Comparison of ENCODE assay signal across 15 mouse cellular contexts in the genomic region with DNA sequence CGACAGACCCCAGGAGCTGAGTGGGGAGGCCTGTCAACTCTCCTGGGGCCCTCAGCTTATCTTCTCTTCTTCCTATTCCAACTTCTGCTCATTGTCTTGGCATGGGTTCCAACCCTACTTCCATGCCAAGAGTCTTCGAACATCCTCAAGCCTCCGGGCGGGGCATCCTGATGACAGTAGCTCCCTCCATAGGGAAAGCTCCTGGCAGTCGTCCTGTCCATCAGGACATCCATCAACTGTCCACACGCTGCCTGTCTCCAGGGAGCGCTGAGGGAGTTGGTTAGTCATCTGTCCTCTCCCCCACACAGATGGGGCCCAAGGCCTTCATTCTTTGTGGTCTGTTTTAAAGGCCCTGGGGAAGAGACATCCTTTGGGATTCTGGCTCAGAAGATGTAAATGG. TPM values are rescaled to one million over a fixed set of nuclear protein-coding genes. Genes with fewer than 3 reads are reported as not detected.
A peak's percentile ranks its signal among the peaks of the same experiment; 100 is the strongest.
DNase-seq lines count a peak whose midpoint lies in the region; ATAC-seq and TF ChIP-seq lines count a peak whose summit lies in the region.
"Had no signal": no experiment of that assay in that cellular context is flagged by ENCODE, and none has a peak within 500 bp of the region (broad histone marks: within the 10 kb centered on the region; RNA-seq: fewer than 3 reads in every experiment).

No protein-coding gene starts in this region.

- 68% methylated on average over 7 of the region's 7 CpGs for WGBS in liver, postnatal 0 days (ENCODE audit: insufficient replicate concordance)
- 88% methylated on average over 7 of the region's 7 CpGs for WGBS in forebrain, embryonic 15.5 days

- H3K9ac ChIP-seq in liver, postnatal 0 days (replicated peaks), result no peak overlapping the region
- no peak overlapping the region for H3K9ac ChIP-seq in forebrain, embryonic 15.5 days (replicated peaks)

- TF ChIP-seq EP300 in liver, postnatal 0 days (IDR thresholded peaks at IDR 0.05; ENCODE audit: low read depth), result no peak

- no peak for TF ChIP-seq CTCF in gastrocnemius, adult 2 months (IDR thresholded peaks at IDR 0.05)
- TF ChIP-seq CTCF in liver, postnatal 0 days (IDR thresholded peaks at IDR 0.05; ENCODE audit: low read depth), result no peak

- DNase-seq in gastrocnemius, adult 2 months, result no peak
- DNase-seq in gastrocnemius, adult 18-20 months (ENCODE audit: low spot score), result no peak
- peak; percentile 95 for DNase-seq in 3T3-L1 (ENCODE audit: low read depth, low spot score)
- no peak for DNase-seq in liver, postnatal 0 days
- DNase-seq in natural killer cell, adult 2 months (ENCODE audit: low spot score in 2 of 2), result no peak
- DNase-seq: retina, postnatal 1 day had no signal

- no peaks in the 10 kb centered on the region for H3K9me3 ChIP-seq in liver, postnatal 0 days (ENCODE audit: low read length)
- H3K9me3 ChIP-seq in forebrain, embryonic 15.5 days, result no peaks in the 10 kb centered on the region

- peaks cover 8% of the 10 kb centered on the region for H3K36me3 ChIP-seq in liver, postnatal 0 days (replicated peaks; ENCODE audit: insufficient read depth, low read length)
- H3K36me3 ChIP-seq in forebrain, embryonic 15.5 days, result peaks cover 19% of the 10 kb centered on the region

- peak overlapping the region; percentile 28; the same call in 1 of the 2 replicates for H3K27ac ChIP-seq in gastrocnemius, adult 2 months
- H3K27ac ChIP-seq in brown adipose tissue, adult 24 weeks (replicated peaks; ENCODE audit: low read depth, low read length), result peak overlapping the region; percentile 18; the same call in 1 of the 2 replicates
- H3K27ac ChIP-seq in liver, postnatal 0 days (ENCODE audit: low read depth), result peak overlapping the region; percentile 12; the same call in 1 of the 2 replicates
- H3K27ac ChIP-seq in forebrain, embryonic 15.5 days (replicated peaks), result no peak overlapping the region

- no peak overlapping the region for H3K4me3 ChIP-seq in gastrocnemius, adult 2 months
- H3K4me3 ChIP-seq in brown adipose tissue, adult 24 weeks (ENCODE audit: insufficient read depth, low read depth, low read length), result no peak overlapping the region
- no peak overlapping the region for H3K4me3 ChIP-seq in liver, postnatal 0 days (ENCODE audit: low read depth, low read length)
- no peak overlapping the region for H3K4me3 ChIP-seq in forebrain, embryonic 15.5 days
- H3K4me3 ChIP-seq: erythroblast, embryonic 14.5 days had no signal

- no peak overlapping the region for H3K4me2 ChIP-seq in liver, postnatal 0 days (ENCODE audit: low read depth, low read length)
- H3K4me2 ChIP-seq in forebrain, embryonic 15.5 days (replicated peaks), result no peak overlapping the region

- ATAC-seq in liver, postnatal 0 days, result no peak
- ATAC-seq in granulocyte monocyte progenitor cell, adult 5-6 weeks (replicated peaks; ENCODE audit: poor library complexity, severe bottlenecking), result no peak
- no peak for ATAC-seq in forebrain, embryonic 15.5 days (replicated peaks)

- intact Hi-C loops in gastrocnemius, adult 2 months (cut with DNase I), result no loop called here

- H3K27me3 ChIP-seq in liver, postnatal 0 days (ENCODE audit: insufficient read depth, low read length), result no peaks in the 10 kb centered on the region
- no peaks in the 10 kb centered on the region for H3K27me3 ChIP-seq in forebrain, embryonic 15.5 days

- peaks cover 63% of the 10 kb centered on the region for H3K4me1 ChIP-seq in brown adipose tissue, adult 24 weeks (ENCODE audit: control insufficient read depth, insufficient read depth, insufficient read length, low read length)
- peaks cover 48% of the 10 kb centered on the region for H3K4me1 ChIP-seq in liver, postnatal 0 days (ENCODE audit: insufficient read depth)
- H3K4me1 ChIP-seq in forebrain, embryonic 15.5 days, result peaks cover 34% of the 10 kb centered on the region

RNA-seq across cellular contexts. Expression of gene Gm10277, which starts 6.5 kb away (rescaled TPM):
- not detected for total RNA-seq in gastrocnemius, adult 2 months (2021)
- total RNA-seq in gastrocnemius, adult 18-20 months (2021), result not detected
- not detected in 2 replicates for polyA plus RNA-seq in brown adipose tissue, adult 24 weeks (2012; ENCODE audit: insufficient read depth, insufficient read length, missing spikeins)
- polyA plus RNA-seq in liver, postnatal 0 days (2015; fragmentation: Nextera tagmentation; extraction: Ambion mirVana), result 0.12 and 0.31 TPM in 2 replicates
- total RNA-seq in granulocyte monocyte progenitor cell, adult 5-6 weeks (2014; fragmentation: Nextera tagmentation), result not detected in 2 replicates
- 1.0 TPM in 1 of 2 replicates, not detected in the other for total RNA-seq in granulocyte monocyte progenitor cell, adult 5-6 weeks (2017)
- polyA plus RNA-seq in forebrain, embryonic 15.5 days (2015; fragmentation: Nextera tagmentation; extraction: Ambion mirVana), result 2.4 and 2.5 TPM in 2 replicates
- total RNA-seq: left cerebral cortex, postnatal 14 days; megakaryocyte-erythroid progenitor cell, adult 5-6 weeks had no signal
- polyA plus RNA-seq: cortical plate, adult 2 months; erythroblast, embryonic 14.5 days had no signal

RNA-seq across cellular contexts. Expression of gene Myo18a, which starts 18.0 kb away (rescaled TPM):
- total RNA-seq in gastrocnemius, adult 2 months (2021), result 100 to 1,000 TPM; 345 to 399 TPM
- 100 to 1,000 TPM; 309 to 319 TPM for total RNA-seq in gastrocnemius, adult 18-20 months (2021)
- polyA plus RNA-seq in brown adipose tissue, adult 24 weeks (2012; ENCODE audit: insufficient read depth, insufficient read length, missing spikeins), result 17.4 and 18.2 TPM in 2 replicates
- 10.4 and 10.5 TPM in 2 replicates for polyA plus RNA-seq in liver, postnatal 0 days (2015; fragmentation: Nextera tagmentation; extraction: Ambion mirVana)
- 31.9 and 49.3 TPM in 2 replicates for total RNA-seq in granulocyte monocyte progenitor cell, adult 5-6 weeks (2014; fragmentation: Nextera tagmentation)
- 62.6 and 66.5 TPM in 2 replicates for total RNA-seq in granulocyte monocyte progenitor cell, adult 5-6 weeks (2017)
- 45.5 and 52.5 TPM in 2 replicates for polyA plus RNA-seq in forebrain, embryonic 15.5 days (2015; fragmentation: Nextera tagmentation; extraction: Ambion mirVana)

RNA-seq across cellular contexts. Expression of gene Cryba1, which starts 56.0 kb away (rescaled TPM):
- total RNA-seq in gastrocnemius, adult 2 months (2021), result not detected
- total RNA-seq in gastrocnemius, adult 18-20 months (2021), result not detected
- polyA plus RNA-seq in brown adipose tissue, adult 24 weeks (2012; ENCODE audit: insufficient read depth, insufficient read length, missing spikeins), result not detected in 2 replicates
- not detected in 2 replicates for polyA plus RNA-seq in liver, postnatal 0 days (2015; fragmentation: Nextera tagmentation; extraction: Ambion mirVana)
- total RNA-seq in granulocyte monocyte progenitor cell, adult 5-6 weeks (2014; fragmentation: Nextera tagmentation), result not detected in 2 replicates
- total RNA-seq in granulocyte monocyte progenitor cell, adult 5-6 weeks (2017), result not detected in 2 replicates
- polyA plus RNA-seq in forebrain, embryonic 15.5 days (2015; fragmentation: Nextera tagmentation; extraction: Ambion mirVana), result 0.18 and 0.38 TPM in 2 replicates
- total RNA-seq: left cerebral cortex, postnatal 14 days; megakaryocyte-erythroid progenitor cell, adult 5-6 weeks had no signal
- polyA plus RNA-seq: cortical plate, adult 2 months; erythroblast, embryonic 14.5 days; heart, embryonic 14.5 days; large intestine, adult 2 months had no signal

Comparison
In these comparisons a context has a peak if more than half of its experiments do, and no peak if none do; other contexts are left out.
1. RNA of gene Myo18a, which starts 18.0 kb away (total RNA-seq): 345 to 399 TPM in gastrocnemius, adult 2 months and 309 to 319 TPM in gastrocnemius, adult 18-20 months; 31.9 to 66.5 TPM in granulocyte monocyte progenitor cell, adult 5-6 weeks; every median in the first group is over 4 times any median in the second.